Mouse (Mus musculus) lung, embryonic 16.5 days (tissue): ENCODE results near the gene Rdh12. TPM values are rescaled to one million over a fixed set of nuclear protein-coding genes. Genes with fewer than 3 reads are reported as not detected.

Experiments used
- polyA plus RNA-seq: library from polyadenylated mRNA; unstranded; fragments of >200 nt; fragmentation: Nextera tagmentation; extraction: Ambion mirVana; gene quantifications from 2 replicates; pipeline ENCODE4 v1.2.1, GENCODE M21; 2015

Gene Rdh12
- polyA plus RNA-seq, 1 experiment from 2014 or later: 2.1 TPM

Other genes starting within 250 kb of the Rdh12 start
- gene Tmem229b, start 201.3 kb upstream of the Rdh12 start, polyA plus RNA-seq: 6.7 and 9.5 TPM in 2 replicates
- 2.6 and 3.1 TPM in 2 replicates for gene Plekhh1, start 179.8 kb upstream of the Rdh12 start, polyA plus RNA-seq
- 25.9 and 26.4 TPM in 2 replicates for gene Pigh, start 119.3 kb upstream of the Rdh12 start, polyA plus RNA-seq
- 4.6 and 5.9 TPM in 2 replicates for gene Arg2, start 78.1 kb upstream of the Rdh12 start, polyA plus RNA-seq
- 80.5 and 83.7 TPM in 2 replicates for gene Vti1b, start 36.2 kb upstream of the Rdh12 start, polyA plus RNA-seq
- gene Rdh11, start 16.6 kb upstream of the Rdh12 start, polyA plus RNA-seq: 22.7 and 24.1 TPM in 2 replicates
- 12.1 and 13.7 TPM in 2 replicates for gene Zfyve26, start 87.4 kb downstream of the Rdh12 start, polyA plus RNA-seq
- 7.6 and 8.8 TPM in 2 replicates for gene Rad51b, start 88.4 kb downstream of the Rdh12 start, polyA plus RNA-seq